Mouse (Mus musculus) liver (tissue): ENCODE results near the gene Olfr1293-ps.

Experiments
- DNase-seq: peaks from one replicate; pipeline ENCODE4 v3.0.0-alpha.2; 2020; ENCODE audit warnings: mixed read lengths

Gene Olfr1293-ps

DNA sequence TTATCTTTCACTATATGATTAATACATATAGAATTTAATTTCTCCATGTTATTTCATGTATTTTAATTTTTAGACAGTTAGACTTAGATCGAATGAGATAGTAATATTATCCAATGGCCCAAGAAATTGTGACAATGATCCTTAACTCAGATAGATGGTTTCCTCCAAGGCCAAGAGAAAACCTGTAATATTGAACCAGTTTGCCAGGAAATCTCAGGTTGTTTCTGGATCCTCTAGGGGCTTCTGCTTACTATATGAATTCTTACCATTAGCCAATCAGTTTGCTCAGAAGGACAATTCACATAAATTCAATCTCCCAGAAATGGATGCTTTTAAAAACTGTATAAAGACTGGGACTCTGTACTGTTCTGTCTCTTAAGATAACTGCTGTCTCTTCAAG, at the start of gene Olfr1293-ps:
Gene Olfr1293-ps (plus strand): TSS at position 301 of the 400 bp plus-strand sequence.
- no peak for DNase-seq

DNA sequence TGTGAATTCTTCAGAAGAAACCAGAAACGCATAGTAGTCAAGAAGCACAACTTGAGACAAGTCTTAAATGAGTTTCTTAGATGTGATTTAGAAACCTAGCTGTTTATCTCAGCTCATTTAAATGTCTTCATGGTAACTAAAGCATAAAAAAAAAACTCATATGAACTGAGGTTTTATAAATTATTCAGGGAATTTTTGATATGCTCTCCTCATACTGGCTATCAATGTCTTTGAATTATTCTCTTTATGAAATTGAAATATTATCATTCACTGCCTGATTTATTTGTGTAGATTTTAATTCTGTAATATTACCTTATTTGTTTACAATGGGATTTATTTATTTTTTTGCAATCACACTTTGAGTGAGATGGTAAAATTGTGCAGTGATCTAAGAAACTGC, 44.5 kb upstream of the Olfr1293-ps start, which contains the start of gene Olfr1289:
Gene Olfr1289 (plus strand): TSS at position 301 of the 400 bp plus-strand sequence.
- no peak for DNase-seq

DNA sequence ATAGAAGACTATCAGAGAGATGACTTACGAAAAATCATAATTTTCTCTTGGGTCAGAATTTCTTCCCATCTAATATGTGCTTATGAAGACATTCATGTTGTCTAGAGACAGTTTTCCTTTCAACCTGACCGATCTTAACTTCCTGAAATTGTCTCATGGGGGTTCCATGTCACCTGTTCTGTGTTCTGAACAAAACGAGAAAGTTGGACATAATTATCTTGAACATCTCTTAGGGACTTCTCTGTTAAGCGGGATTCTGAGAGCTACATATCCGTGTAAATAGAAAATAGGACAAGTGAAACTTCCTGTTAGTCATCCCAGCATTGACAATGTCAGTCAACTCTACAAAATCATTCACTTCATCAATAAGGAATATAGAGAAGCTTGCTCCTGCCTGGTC, 31.3 kb upstream of the Olfr1293-ps start, which contains the start of gene Olfr1290:
Gene Olfr1290 (minus strand): TSS at position 101 of the 400 bp plus-strand sequence.
- no peak for DNase-seq

DNA sequence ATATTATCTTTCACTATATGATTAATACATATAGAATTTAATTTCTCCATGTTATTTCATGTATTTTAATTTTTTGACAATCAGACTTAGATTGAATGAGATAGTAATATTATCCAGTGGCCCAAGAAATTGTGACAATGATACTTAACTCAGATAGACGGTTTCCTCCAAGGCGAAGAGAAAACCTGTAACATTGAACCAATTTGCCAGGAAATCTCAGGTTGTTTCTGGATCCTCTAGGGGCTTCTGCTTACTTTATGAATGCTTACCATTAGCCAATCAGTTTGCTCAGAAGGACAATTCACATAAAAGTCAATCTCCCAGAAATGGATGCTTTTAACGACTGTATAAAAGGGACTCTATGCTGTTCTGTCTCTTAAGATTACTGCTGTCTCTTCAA, 28.1 kb upstream of the Olfr1293-ps start, which contains the start of gene Olfr1291-ps1:
Gene Olfr1291-ps1 (plus strand): TSS at position 301 of the 400 bp plus-strand sequence.
- DNase-seq, result no peak

DNA sequence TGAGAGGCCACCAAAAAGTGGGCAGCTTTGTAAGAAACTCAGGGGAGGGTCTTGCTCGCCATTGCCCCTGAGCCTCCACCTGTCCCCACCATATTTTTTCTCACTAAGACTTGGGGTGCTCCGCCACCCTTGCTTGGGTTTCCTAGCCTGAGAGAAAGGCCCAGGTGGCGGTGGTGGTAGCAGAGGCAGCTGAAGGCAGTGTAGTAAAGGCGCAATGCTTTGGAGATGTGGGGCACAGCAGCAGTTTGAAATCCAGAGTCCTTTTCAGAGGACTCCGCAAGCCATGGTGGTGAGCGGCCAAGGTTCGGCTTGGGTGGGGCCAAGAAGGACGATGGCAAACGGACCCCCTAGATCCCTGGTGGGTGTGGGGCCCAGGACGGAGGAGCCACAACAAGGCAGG, 7.6 kb upstream of the Olfr1293-ps start:
- no peak for DNase-seq

DNA sequence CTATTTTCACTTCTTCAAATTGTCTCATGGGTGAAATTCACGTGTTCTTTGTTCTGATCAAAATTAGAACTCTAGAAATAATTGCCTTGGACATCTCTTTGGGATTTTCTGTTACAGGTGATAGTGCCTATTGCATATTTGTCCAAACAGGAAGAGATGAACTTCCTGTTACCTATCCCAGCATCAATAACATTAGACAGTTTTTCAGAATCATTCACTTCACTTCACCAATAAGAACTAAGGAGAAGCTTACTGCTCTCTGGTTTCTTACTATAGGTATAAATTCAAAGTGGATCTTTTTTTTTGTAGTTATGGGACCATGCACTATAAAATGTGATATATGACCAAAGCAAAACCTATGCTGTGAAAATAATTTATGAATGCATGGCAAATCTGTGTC, 15.2 kb downstream of the Olfr1293-ps start, which contains the start of gene Olfr1294:
Gene Olfr1294 (minus strand): TSS at position 101 of the 400 bp plus-strand sequence.
- DNase-seq, result no peak

DNA sequence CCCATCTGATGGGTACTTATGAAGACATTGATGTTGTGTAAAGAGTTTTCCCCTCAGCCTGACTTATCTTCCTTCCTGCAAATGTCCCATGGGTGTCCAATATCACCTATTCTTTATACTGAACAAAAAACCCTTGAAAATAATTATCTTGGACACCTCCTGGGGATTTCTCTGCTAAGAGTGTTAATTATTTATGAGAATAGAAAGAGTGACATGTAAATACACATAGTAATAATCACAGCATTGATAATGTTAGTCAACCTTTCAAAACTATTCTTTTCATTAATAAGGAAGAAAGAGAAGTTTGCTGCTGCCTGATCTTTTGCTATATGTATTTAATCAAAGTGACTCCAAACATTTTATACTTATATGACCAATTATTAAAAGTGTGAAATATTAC, 44.6 kb downstream of the Olfr1293-ps start, which contains the start of gene Olfr1295:
Gene Olfr1295 (minus strand): TSS at position 101 of the 400 bp plus-strand sequence.
- DNase-seq, result no peak
